Mouse (Mus musculus): ENCODE results near the gene Nxf1. TPM values are rescaled to one million over a fixed set of nuclear protein-coding genes. Genes with fewer than 3 reads are reported as not detected.

Gene Nxf1
- total and polyA plus RNA-seq, 3 experiments = 66.5 to 136 (median 101) TPM

GRCm38 (mm10) chr19:8735389-8736159 is 21.3 kb upstream of the Nxf1 start, which contains the start of gene Wdr74:
Wdr74 (plus strand) TSS chr19:8735827.
- Histone ChIP-seq H3K4me1 (ENCODE audit: control insufficient read depth in 1 of 2, insufficient read depth in 2 of 2) (peaks cover 4 to 28% of the 10 kb centered on the region in 2 experiments; a peak in 2 of 4 replicates), H3K36me3 (replicated peaks in 1 of 2; ENCODE audit: control insufficient read depth in 1 of 2, insufficient read depth in 1 of 2, low read length in 1 of 2) (peaks cover 31 to 37% of the 10 kb centered on the region in 2 experiments), H3K27ac (ENCODE audit: insufficient read depth, low read depth) (peak within 1 kb of the TSS; percentile 58), H3K4me2 (ENCODE audit: insufficient read depth, low read depth, poor library complexity, severe bottlenecking) (peak within 1 kb of the TSS; percentile 95), H3K4me3 (replicated peaks in 1 of 3; ENCODE audit: low read depth in 2 of 3, low read length in 2 of 3, poor library complexity in 1 of 3) (peak within 1 kb of the TSS; percentile 68 to 99 (median 99)), H3K9me3 (replicated peaks; ENCODE audit: low read length) (peaks cover 5% of the 10 kb centered on the region), H3K27me3 (replicated peaks) (no peaks in the 10 kb centered on the region), H3K79me2 (replicated peaks; ENCODE audit: control insufficient read depth, extremely low read depth, insufficient read depth, poor library complexity, severe bottlenecking) (peaks cover 21% of the 10 kb centered on the region), H3K9ac (ENCODE audit: insufficient read depth, low read depth) (peak within 1 kb of the TSS; percentile 91)
- dilution Hi-C loops (cut with MboI; ENCODE audit: extremely low pct_ligation_motif_present, extremely low pct_unique_long_range_greater_than_20kb, low sequenced_read_pairs) (no loop called here), in situ Hi-C loops (cut with MboI; ENCODE audit: low pct_ligation_motif_present, low pct_unique_long_range_greater_than_20kb, low sequenced_read_pairs) (loop anchor here (25.0 kb wide), 1 partner anchor 377 kb away; no protein-coding TSS in a partner anchor)
- TF ChIP-seq USF2 (conservative IDR thresholded peaks at IDR 0.05; ENCODE audit: low read depth, low read length) (no peak), CTCF (conservative IDR thresholded peaks at IDR 0.05 in 1 of 2, IDR thresholded peaks at IDR 0.05 in 1 of 2; ENCODE audit: low read depth in 2 of 2, low read length in 2 of 2) (no peak), CHD2 (IDR thresholded peaks at IDR 0.05; ENCODE audit: low read length) (0 out of 2 replicates have a peak, but pooled peaks have one; percentile 22), POLR2A (IDR thresholded peaks at IDR 0.05; ENCODE audit: low read depth, low read length) (peak; percentile 95), TBP (conservative IDR thresholded peaks at IDR 0.05; ENCODE audit: low read depth, low read length) (peak; percentile 85), E2F4 (IDR thresholded peaks at IDR 0.05; ENCODE audit: insufficient replicate concordance, low read depth, low read length) (no peak), MEF2A (IDR thresholded peaks at IDR 0.05; ENCODE audit: borderline replicate concordance, low read depth, low read length) (peak; percentile 67; the same call in 1 of the 2 replicates), TCF12 (IDR thresholded peaks at IDR 0.05; ENCODE audit: low read depth, low read length) (peak; percentile 94), USF1 (IDR thresholded peaks at IDR 0.05; ENCODE audit: low read depth, low read length) (no peak), MAFK (IDR thresholded peaks at IDR 0.05; ENCODE audit: insufficient replicate concordance, low read length) (no peak), ZKSCAN1 (IDR thresholded peaks at IDR 0.05; ENCODE audit: borderline replicate concordance, low read depth, low read length) (no peak), ETS1 (conservative IDR thresholded peaks at IDR 0.05; ENCODE audit: low read depth, low read length) (no peak; the same call in 1 of the 2 replicates), UBTF (IDR thresholded peaks at IDR 0.05; ENCODE audit: low read depth, low read length) (no peak), ZNF384 (IDR thresholded peaks at IDR 0.05; ENCODE audit: low read depth, low read length) (no peak), JUN (IDR thresholded peaks at IDR 0.05; ENCODE audit: insufficient read depth, low read depth, low read length) (no peak), RCOR1 (conservative IDR thresholded peaks at IDR 0.05; ENCODE audit: low read depth, low read length) (peak; percentile 41; the same call in 1 of the 2 replicates), ZMIZ1 (IDR thresholded peaks at IDR 0.05; ENCODE audit: low read depth, low read length) (peak; percentile 95), SIN3A (IDR thresholded peaks at IDR 0.05; ENCODE audit: low read length) (peak; percentile 99), EP300 (IDR thresholded peaks at IDR 0.05; ENCODE audit: low read length) (no peak), NELFE (IDR thresholded peaks at IDR 0.05; ENCODE audit: low read depth, low read length) (peak; percentile 98), RAD21 (IDR thresholded peaks at IDR 0.05; ENCODE audit: low read depth, low read length) (no peak), HCFC1 (IDR thresholded peaks at IDR 0.05; ENCODE audit: low read depth, low read length) (peak; percentile 96), KAT2A (IDR thresholded peaks at IDR 0.05; ENCODE audit: insufficient replicate concordance, low read length) (peak; percentile 86; the same call in 1 of the 2 replicates), PAX5 (IDR thresholded peaks at IDR 0.05; ENCODE audit: low read length) (no peak), CHD1 (IDR thresholded peaks at IDR 0.05; ENCODE audit: low read depth, low read length) (peak; percentile 87; the same call in 1 of the 2 replicates), MXI1 (IDR thresholded peaks at IDR 0.05; ENCODE audit: low read depth, low read length) (peak; percentile 99), MAZ (IDR thresholded peaks at IDR 0.05; ENCODE audit: low read depth, low read length) (no peak; the same call in 1 of the 2 replicates), ELF1 (IDR thresholded peaks at IDR 0.05; ENCODE audit: low read depth, low read length) (peak; percentile 96), JUND (conservative IDR thresholded peaks at IDR 0.05; ENCODE audit: low read depth, low read length) (0 out of 2 replicates have a peak, but pooled peaks have one; percentile 19), POLR2AphosphoS2 (IDR thresholded peaks at IDR 0.05; ENCODE audit: low read depth, low read length) (peak; percentile 87), SMC3 (IDR thresholded peaks at IDR 0.05; ENCODE audit: low read depth, low read length) (no peak), BHLHE40 (IDR thresholded peaks at IDR 0.05; ENCODE audit: low read depth, low read length) (no peak; the same call in 1 of the 2 replicates), MAX (IDR thresholded peaks at IDR 0.05; ENCODE audit: low read length) (peak; percentile 96), IRF4 (IDR thresholded peaks at IDR 0.05; ENCODE audit: low read depth, low read length) (peak; percentile 62), ZC3H11A (IDR thresholded peaks at IDR 0.05; ENCODE audit: low read depth, low read length) (no peak), NRF1 (IDR thresholded peaks at IDR 0.05; ENCODE audit: low read depth, low read length) (peak; percentile 59), GABPA (IDR thresholded peaks at IDR 0.05; ENCODE audit: insufficient replicate concordance, low read depth, low read length) (peak; percentile 39; the same call in 1 of the 2 replicates), MYC (IDR thresholded peaks at IDR 0.05; ENCODE audit: low read depth, low read length) (peak; percentile 97)
- DNase-seq (ENCODE audit: extremely low read depth) = peak; percentile 88

Measured in CH12.LX (cell line).